Mouse (Mus musculus): ENCODE data around the gene Phf21a.

- TF ChIP-seq CTCF (IDR thresholded peaks at IDR 0.05; ENCODE audit: low read depth, low read length) (no peak), POLR2A (IDR thresholded peaks at IDR 0.05; ENCODE audit: insufficient read depth, low read length) (peak; percentile 54), EP300 (IDR thresholded peaks at IDR 0.05; ENCODE audit: insufficient read depth, low read depth, low read length) (no peak; the same call in 1 of the 2 replicates)
Observed at GRCm38 (mm10) chr2:92055101-92055813, 37.7 kb upstream of the Phf21a start.
